Mouse (Mus musculus) heart, adult 18-20 months (tissue): ENCODE measurements at regions not wholly inside any gene's neighbourhood (a gene's known extent, or its start where the extent isn't known, plus 50 kb on each side); places are given as distances from the start of the nearest gene placed in this dataset.

ENCODE experiments used
- DNase-seq, 2 experiments: peaks; one replicate each; pipeline ENCODE4 v3.0.0; 2021 to 2022; ENCODE audit warnings: mixed read lengths in 1 of 2

GRCm38 (mm10) chr3:123918140-123918539 is 227.5 kb upstream of the Ndst3 start:
- no peak for DNase-seq

DNA sequence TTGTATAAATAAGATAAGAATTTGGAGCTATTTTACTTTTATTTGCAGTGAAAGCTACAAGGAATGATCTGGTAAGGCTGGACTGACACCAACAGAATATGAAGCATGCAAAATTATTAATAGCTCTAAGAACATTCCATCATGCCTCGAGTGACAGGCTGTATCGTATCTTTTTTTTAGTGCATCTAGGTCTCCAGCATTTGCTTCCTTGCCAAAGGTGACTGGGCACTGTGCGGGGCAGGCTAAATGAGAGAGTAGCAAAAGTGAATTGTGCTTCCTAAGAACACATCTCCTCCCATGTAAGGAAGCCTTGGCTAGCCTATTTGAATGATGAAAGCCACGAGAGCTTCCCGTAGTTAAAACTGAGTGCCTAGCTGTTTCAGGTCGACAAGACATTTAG is 261.5 kb upstream of the Ndst3 start:
- peak; percentile 5 to 11 for DNase-seq

GRCm38 (mm10) chr3:123967373-123967772 is 276.7 kb upstream of the Ndst3 start:
- DNase-seq: no peak

DNA sequence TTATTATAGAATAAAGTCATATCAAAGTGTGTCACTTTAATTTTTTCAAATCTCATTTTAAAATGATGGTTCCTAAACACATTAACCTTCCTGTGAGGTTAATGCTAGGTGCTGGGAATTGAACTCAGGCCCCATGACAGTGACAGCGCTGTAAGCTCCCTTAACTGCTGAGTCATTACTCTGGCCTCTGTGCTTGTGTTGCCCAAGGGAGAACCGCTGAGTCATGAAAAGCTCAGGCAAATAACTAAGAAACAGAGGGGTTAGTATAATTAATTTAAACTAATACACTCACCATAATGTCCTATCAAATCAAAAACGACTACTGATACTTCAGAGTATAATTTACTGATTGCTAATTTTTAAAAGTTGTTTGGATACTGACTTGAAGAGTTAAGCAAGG is 281.7 kb upstream of the Ndst3 start:
- DNase-seq: no peak

DNA sequence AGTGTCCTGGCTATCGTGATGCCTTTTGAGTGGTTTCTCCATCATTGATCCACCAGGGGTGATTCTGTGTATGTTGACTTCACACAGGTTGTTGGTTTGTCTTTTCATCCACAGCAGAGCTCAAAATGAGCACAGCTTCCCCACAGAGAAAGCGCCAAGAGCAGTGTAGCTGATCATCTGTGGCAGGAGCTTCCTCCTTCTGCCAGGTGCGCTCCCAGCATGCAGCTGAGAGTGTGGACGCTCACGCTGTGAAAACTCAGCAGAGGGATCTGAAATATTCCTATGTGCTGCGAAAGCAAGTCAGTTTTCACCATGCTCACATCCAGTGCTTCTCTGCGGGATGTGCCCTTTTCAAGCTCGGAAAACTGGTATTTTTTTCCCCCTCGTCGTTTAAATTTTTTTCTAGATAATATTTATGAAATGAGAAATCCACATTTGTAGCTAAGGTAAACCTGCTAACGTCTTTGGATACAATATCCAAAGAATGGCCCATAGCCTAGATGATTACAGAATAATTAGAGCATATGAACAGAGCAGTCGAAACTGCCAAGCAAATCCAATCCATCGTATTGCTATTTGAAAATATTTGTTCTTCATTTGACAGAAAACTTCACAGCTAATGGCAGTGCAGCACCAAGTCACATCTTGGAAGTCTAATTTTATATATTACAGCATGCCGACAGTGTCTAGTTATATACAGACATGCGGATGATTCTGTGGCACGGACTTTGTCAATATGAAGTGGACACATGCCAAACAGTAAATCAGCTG is 283.3 kb upstream of the Ndst3 start:
- no peak for DNase-seq

- no peak for DNase-seq
Observed at GRCm38 (mm10) chr3:123976475-123976874, 285.8 kb upstream of the Ndst3 start.

DNA sequence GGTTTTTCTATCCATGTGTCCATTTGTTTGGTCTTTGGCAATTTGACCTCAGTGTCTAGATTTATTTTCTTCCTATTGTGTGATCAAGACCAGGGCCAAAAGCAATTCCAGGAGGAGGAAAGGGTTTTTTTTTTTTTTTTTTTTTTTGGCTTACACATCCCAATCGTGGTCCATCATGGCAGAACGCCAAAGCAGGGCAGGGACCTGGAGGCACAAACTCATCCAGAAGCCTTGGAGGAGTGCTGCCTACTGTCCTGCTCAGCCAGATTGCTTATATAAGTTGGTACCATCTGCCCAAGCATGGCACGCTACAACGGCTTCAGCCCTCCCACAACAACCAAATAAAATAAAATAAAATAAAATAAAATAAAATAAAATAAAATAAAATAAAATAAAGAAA is 286.5 kb upstream of the Ndst3 start:
- no peak for DNase-seq

DNA sequence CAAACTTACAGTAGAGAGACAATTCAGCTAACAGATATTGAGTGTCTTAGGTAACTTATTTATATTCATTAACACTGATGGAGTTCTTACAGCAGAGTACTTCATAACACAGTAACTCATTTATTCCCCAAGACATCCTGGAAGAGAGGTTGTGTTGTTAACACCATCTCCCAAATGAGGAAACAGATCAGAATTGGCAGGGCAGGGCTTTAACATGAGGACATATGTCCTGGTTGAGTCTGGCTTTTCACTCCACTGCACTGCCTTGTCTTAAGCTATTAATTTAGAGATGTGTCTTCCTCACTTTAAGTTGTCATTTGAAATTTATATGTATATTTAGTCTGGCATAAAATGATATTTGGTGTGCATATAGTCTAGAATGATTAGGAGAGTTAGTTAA is 292.4 kb upstream of the Ndst3 start:
- no peak for DNase-seq

DNA sequence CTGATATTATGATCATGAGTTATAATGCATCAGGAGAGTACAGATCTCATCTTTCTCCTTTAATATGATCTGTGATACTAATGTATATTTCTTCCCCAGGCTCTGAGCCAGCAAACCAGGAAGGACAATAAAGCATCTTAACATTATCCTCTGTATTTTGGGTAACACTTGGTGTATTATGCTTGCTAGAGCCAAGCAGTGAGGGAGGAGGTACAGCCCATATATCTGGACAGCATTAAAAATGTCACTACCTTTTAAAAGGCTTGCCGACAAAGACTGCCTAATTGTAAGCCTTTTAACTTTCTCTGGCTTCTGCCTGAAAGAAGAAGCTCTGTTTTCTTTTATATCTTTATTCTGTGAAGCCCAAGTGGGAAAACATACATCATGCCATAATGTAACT is 292.9 kb upstream of the Ndst3 start:
- DNase-seq: no peak

- DNase-seq: peak in 1 of 2 experiments; percentile 1
Observed at GRCm38 (mm10) chr3:123984028-123984427, 293.4 kb upstream of the Ndst3 start.

DNA sequence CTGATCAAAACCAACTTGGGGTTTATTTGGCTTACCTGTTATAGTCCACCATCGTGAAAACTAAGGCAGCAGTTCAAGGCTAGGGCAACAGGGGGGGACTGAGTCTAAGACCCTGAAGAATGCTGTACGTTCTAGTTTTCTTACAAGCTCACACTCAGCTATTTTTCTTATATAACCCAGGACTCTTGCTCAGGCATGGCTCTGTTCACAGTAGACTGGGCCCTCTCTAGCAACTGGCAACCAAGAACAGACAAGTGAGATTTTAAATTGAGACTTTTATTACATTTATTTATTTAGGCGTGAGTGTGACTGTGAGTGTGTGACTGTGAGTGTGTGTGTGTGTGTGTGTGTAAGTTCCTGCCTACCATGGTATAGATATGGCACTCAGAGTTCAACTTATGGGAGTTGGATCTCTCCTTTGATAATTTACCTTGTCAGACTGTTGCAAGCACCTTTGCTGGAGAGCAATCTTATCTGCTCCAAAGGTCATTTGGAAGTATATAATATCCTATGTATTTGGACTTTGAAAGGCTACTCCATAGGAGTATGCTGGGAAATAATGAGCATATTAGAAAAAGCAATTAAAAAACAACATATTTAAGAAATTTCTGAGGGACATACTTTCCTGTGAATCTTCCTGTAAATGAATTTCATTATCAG is 309.4 kb upstream of the Ndst3 start:
- DNase-seq: no peak

GRCm38 (mm10) chr3:124000883-124001282 is 310.2 kb upstream of the Ndst3 start:
- no peak for DNase-seq

DNA sequence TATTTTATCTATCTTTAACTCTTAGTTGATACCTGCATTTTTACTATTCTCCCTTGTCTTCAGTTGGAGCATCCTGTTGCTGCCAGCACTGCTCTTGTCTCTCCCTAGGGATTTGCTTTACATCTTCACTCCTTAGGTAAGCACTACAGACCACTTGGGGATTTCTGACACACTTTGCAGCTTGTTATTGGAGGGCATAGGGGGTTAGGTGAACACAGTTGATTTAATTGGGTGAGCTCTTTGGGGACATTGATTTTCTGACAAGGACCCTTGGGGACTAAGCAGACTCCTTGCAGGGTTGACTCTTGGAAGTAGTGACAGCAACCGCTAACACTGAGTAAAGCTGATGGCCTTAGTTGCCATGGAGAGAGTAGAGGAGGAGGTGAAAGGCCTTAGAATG is 309.0 kb upstream of the Tram1l1 start:
- DNase-seq: no peak

DNA sequence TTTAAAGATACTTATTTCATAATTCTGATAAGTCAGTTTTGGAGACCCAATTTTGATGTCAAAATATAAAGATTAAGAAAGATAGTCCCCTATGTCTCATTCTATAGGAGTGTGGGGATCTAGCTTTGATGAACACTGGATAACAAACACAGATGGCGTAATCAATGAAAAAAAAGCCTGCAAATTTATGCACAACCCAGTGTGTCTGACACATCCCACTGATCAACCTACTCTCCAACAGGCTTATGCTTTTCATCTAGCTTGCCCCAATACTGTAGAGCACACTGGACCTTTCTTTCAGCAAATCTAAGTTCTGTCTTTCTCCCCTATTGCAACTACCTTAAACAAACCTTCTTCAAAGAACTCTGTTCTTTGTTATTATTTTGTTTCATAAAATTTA is 302.0 kb upstream of the Tram1l1 start:
- DNase-seq: no peak

GRCm38 (mm10) chr3:124026188-124026587 is 294.5 kb upstream of the Tram1l1 start:
- no peak for DNase-seq

DNA sequence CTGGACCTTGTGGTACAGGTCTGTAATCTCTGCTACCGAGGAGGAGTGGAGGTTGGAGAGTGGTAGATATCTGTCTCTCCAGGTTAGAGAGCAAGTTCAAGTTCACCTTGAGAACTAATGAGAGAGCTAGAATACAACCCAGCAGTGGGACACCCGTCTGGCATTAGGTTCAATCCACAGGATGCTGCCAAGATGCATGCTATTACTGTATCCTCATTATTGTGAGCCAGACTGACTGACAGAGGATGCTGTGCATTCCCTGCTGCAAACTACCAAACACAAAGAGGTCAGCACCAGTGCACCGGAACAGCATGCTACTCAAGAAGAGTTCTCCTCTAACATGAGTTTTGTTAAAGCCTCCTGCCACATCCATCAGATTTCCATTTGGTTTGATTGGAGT is 253.6 kb upstream of the Tram1l1 start:
- no peak for DNase-seq

DNA sequence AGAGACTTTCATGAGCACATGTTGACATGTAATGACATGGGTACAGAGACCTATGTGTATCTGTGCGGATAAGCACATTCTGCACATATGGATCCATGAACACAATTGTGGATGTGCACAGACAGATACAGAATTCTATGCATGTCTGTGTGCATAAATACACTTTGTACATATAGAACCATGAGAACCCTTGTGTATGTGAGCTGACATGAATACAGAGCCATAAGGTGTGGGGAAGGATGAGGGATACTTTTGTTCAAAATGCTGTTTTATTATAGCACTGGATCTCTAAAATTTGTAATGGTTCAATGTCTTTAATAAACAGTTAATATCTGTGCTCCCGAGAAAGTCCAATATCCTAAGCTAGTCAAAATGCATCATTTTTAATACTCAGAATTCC is 253.1 kb upstream of the Tram1l1 start:
- DNase-seq: no peak

DNA sequence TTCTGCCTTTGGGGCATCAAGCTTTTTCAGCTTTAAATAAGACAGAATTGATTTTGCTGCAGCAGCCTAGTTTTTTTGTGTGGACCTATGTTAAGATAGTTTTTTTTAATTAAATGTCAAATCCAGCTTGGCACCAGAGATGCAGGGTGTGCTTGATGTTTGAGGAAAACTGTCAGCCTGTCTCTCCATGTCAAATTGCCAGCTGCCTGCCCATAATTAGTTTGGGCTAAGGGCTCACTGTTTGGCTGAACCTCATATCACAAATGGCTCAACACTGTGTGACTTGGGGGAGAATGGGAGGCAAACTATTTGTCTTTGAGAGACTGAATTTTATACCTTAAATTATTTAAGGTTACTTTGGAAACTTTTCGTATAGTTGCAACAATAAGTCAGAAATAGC is 252.7 kb upstream of the Tram1l1 start:
- no peak for DNase-seq

- no peak for DNase-seq
Observed at GRCm38 (mm10) chr3:124069182-124069581, 251.5 kb upstream of the Tram1l1 start.

GRCm38 (mm10) chr3:124075974-124076606 is 244.6 kb upstream of the Tram1l1 start:
- no peak for DNase-seq

- DNase-seq: no peak
Observed at GRCm38 (mm10) chr3:124092404-124093121, 228.1 kb upstream of the Tram1l1 start.

DNA sequence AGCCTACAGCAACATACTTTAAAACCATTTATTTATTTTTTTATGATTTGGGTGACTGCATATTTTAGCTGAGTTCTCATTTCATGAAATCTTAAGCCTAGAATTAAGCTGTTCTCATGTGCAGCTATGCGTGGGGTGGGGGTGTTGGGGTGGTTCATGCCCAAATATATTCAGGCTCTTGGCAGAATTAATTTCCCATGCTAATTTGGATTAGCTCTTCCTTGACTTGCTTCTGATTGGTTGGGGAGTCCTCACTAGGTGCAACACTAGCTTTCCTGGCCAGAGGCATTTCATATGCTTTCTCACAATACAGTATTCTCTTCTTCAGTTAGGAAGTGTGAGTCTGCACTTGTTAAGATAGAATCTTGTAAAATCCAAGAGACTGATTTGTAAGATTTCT is 206.7 kb upstream of the Tram1l1 start:
- no peak for DNase-seq

DNA sequence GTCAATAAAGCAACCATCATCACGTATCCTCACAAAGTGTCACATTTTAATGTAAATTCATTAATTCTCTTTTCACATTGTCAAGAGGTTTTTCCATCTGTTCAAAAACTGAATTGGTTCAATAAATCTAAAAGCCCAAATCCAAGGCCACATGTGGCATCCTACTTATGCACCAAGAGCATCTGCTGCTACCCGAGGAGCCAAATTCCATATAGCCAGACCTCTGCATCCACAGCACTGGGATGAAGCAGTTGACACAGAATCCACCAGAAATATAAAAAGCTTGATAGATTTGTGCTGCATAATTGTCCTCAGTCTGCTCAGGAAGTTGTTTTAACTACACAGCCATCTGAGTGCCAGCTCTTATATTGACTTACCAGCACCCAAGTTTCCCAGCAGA is 164.4 kb upstream of the Tram1l1 start:
- DNase-seq: no peak
